7 mouse cellular contexts compared by ENCODE assay signal in genomic region chr7:101011681-101012367, GRCm38 (mm10). TPM values are rescaled to one million over a fixed set of nuclear protein-coding genes. Genes with fewer than 3 reads are reported as not detected.
A peak's percentile ranks its signal among the peaks of the same experiment; 100 is the strongest.
DNase-seq lines count a peak whose midpoint lies in the region; ATAC-seq and TF ChIP-seq lines count a peak whose summit lies in the region.

No protein-coding gene starts in this region.

- no peaks in the 10 kb centered on the region for H3K36me3 ChIP-seq in intestine, embryonic 16.5 days (ENCODE audit: control insufficient read depth, insufficient read depth, low read length)
- H3K36me3 ChIP-seq in liver, embryonic 11.5 days (ENCODE audit: control insufficient read depth, insufficient read depth, low read length) = no peaks in the 10 kb centered on the region

- H3K9me3 ChIP-seq in intestine, embryonic 16.5 days (ENCODE audit: control insufficient read depth, low read length) = no peaks in the 10 kb centered on the region
- H3K9me3 ChIP-seq in liver, embryonic 11.5 days (ENCODE audit: control insufficient read depth, low read length) = no peaks in the 10 kb centered on the region

- peak overlapping the region; percentile 70 for H3K9ac ChIP-seq in intestine, embryonic 16.5 days (ENCODE audit: low read depth, low read length)
- H3K9ac ChIP-seq in liver, embryonic 11.5 days (ENCODE audit: low read depth, low read length) = peak overlapping the region; percentile 37

- in situ Hi-C loops in Patski (cut with MboI; ENCODE audit: low pct_unique_long_range_greater_than_20kb) = no loop called here

- WGBS in intestine, embryonic 16.5 days = under 1% methylated on average over 53 of the region's 53 CpGs
- under 1% methylated on average over 53 of the region's 53 CpGs for WGBS in liver, embryonic 11.5 days

- peak overlapping the region; percentile 59 for H3K4me3 ChIP-seq in intestine, embryonic 16.5 days (ENCODE audit: low read length)
- peak overlapping the region; percentile 53 for H3K4me3 ChIP-seq in liver, embryonic 11.5 days (ENCODE audit: low read depth, low read length)

- DNase-seq in Patski (ENCODE audit: low read depth, low spot score) = no peak
- DNase-seq in liver, embryonic 11.5 days (ENCODE audit: low spot score) = peak; percentile 81
- peak; percentile 33 to 64 for DNase-seq in monocyte, adult 2 months (ENCODE audit: low read depth in 1 of 2, low spot score in 2 of 2)
- DNase-seq in spleen, postnatal 4 days (ENCODE audit: low spot score in 2 of 2) = peak; percentile 52 to 80

- no peaks in the 10 kb centered on the region for H3K27me3 ChIP-seq in Patski
- peaks cover 4% of the 10 kb centered on the region for H3K27me3 ChIP-seq in intestine, embryonic 16.5 days (replicated peaks; ENCODE audit: control insufficient read depth, insufficient read depth, low read length)
- peaks cover 34% of the 10 kb centered on the region for H3K27me3 ChIP-seq in liver, embryonic 11.5 days (replicated peaks; ENCODE audit: control insufficient read depth, insufficient read depth, low read length)

- H3K4me1 ChIP-seq in intestine, embryonic 16.5 days (ENCODE audit: control insufficient read depth, insufficient read depth, low read length) = peaks cover 11% of the 10 kb centered on the region
- H3K4me1 ChIP-seq in liver, embryonic 11.5 days (replicated peaks; ENCODE audit: control insufficient read depth, insufficient read depth, low read length) = peaks cover 10% of the 10 kb centered on the region

- POLR2A ChIA-PET in Patski (lab: Charles Lee) = interaction anchor here (1.0 to 1.1 kb wide), 2 partner anchors 10 to 17 kb away, joined by 3 read pairs; no protein-coding TSS in a partner anchor

- ATAC-seq in Patski = peak; percentile 28
- peak; percentile 96 for ATAC-seq in common myeloid progenitor, adult 5-6 weeks (replicated peaks; ENCODE audit: low read depth, poor library complexity, severe bottlenecking)
- ATAC-seq in granulocyte monocyte progenitor cell, adult 5-6 weeks (replicated peaks; ENCODE audit: poor library complexity, severe bottlenecking) = peak; percentile 97
- peak; percentile 98 for ATAC-seq in intestine, embryonic 16.5 days
- ATAC-seq in liver, embryonic 11.5 days (replicated peaks; ENCODE audit: low FRiP score) = peak; percentile 93

- TF ChIP-seq CTCF in Patski (IDR thresholded peaks at IDR 0.05) = no peak

- peak overlapping the region; percentile 97 for H3K4me2 ChIP-seq in intestine, embryonic 16.5 days (ENCODE audit: low read depth, low read length)
- H3K4me2 ChIP-seq in liver, embryonic 11.5 days = peak overlapping the region; percentile 81

- CTCF ChIA-PET in Patski (lab: Charles Lee) = no interaction called here

- H3K27ac ChIP-seq in intestine, embryonic 16.5 days (ENCODE audit: low read length) = no peak overlapping the region
- H3K27ac ChIP-seq in liver, embryonic 11.5 days (ENCODE audit: low read depth, low read length) = no peak overlapping the region

RNA-seq across cellular contexts. Expression of gene P2ry2, which starts 0.8 kb away (rescaled TPM):
- 6.6 TPM for polyA plus RNA-seq in Patski (2021)
- total RNA-seq in common myeloid progenitor, adult 5-6 weeks (2017) = 7.8 and 8.8 TPM in 2 replicates
- total RNA-seq in granulocyte monocyte progenitor cell, adult 5-6 weeks (2014; fragmentation: Nextera tagmentation) = 8.7 and 15.1 TPM in 2 replicates
- total RNA-seq in granulocyte monocyte progenitor cell, adult 5-6 weeks (2017) = 6.2 and 7.8 TPM in 2 replicates
- polyA plus RNA-seq in intestine, embryonic 16.5 days (2015; fragmentation: Nextera tagmentation; extraction: Ambion mirVana) = 3.1 and 3.3 TPM in 2 replicates
- 1.6 and 2.2 TPM in 2 replicates for polyA plus RNA-seq in liver, embryonic 11.5 days (2014; fragmentation: Nextera tagmentation; extraction: Ambion mirVana)

RNA-seq across cellular contexts. Expression of gene P2ry6, which starts 37.4 kb away (rescaled TPM):
- polyA plus RNA-seq in Patski (2021) = 0.22 TPM
- not detected in 2 replicates for total RNA-seq in common myeloid progenitor, adult 5-6 weeks (2017)
- total RNA-seq in granulocyte monocyte progenitor cell, adult 5-6 weeks (2014; fragmentation: Nextera tagmentation) = not detected in 2 replicates
- total RNA-seq in granulocyte monocyte progenitor cell, adult 5-6 weeks (2017) = 0.17 TPM in 1 of 2 replicates, not detected in the other
- polyA plus RNA-seq in intestine, embryonic 16.5 days (2015; fragmentation: Nextera tagmentation; extraction: Ambion mirVana) = 9.0 and 9.8 TPM in 2 replicates
- polyA plus RNA-seq in liver, embryonic 11.5 days (2014; fragmentation: Nextera tagmentation; extraction: Ambion mirVana) = 4.1 and 4.3 TPM in 2 replicates

Comparison
In these comparisons a context has a peak if more than half of its experiments do, and no peak if none do; other contexts are left out.
1. ATAC-seq: peak in every context shown above with its lines; median percentile 98 in intestine, embryonic 16.5 days; 97 in granulocyte monocyte progenitor cell, adult 5-6 weeks; 96 in common myeloid progenitor, adult 5-6 weeks; 93 in liver, embryonic 11.5 days; 28 in Patski.